Comparison of ENCODE assay signal across 8 mouse cellular contexts in the genomic region with DNA sequence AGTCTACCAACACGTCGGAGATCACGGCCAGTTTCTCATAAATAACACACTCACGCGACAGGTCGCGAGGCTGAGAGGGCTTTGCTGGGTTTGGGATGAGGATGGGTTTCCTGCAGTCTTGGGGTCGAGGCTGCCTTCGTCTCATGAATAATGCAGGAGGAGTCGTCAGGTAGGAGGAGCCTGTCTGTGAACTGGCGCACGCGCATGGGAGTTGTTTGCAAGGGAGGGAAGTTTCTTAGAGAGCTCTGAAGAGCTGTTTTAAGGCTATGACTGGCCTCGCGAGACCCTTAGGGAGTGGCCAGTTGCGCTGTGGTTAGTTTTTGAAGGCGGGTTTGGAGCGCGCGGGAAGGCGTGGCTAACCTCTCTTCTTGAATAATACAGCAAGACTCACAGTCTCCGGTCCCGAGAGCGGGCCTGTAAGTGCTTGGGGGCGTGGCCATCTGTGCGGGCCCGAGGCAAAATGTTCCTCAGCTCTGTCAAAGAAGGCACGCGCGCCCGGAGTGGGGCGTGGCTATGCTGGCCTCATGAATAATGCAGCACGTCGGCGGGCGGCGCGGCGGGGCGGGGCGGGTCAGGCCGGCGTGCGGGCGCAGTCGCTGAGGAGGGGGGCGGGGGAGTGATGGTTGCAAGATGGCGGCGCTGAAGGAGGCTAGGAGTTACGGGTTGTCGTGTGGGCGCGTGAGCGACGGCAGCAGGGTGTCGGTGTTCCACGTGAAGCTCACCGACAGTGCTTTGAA. TPM values are rescaled to one million over a fixed set of nuclear protein-coding genes. Genes with fewer than 3 reads are reported as not detected.
DNase-seq lines count a peak whose midpoint lies in the region; ATAC-seq lines count a peak whose summit lies in the region.

Gene Ell, plus strand, starts transcription at position 381 of the 737 bp plus-strand sequence.

- DNase-seq in NIH3T3 (ENCODE audit: low read depth) = peak; percentile 100
- peak; percentile 100 for DNase-seq in cerebellum, postnatal 10 days
- DNase-seq in frontal cortex, postnatal 10 days (ENCODE audit: low spot score in 2 of 2) = peak; percentile 99 to 100
- DNase-seq in layer of hippocampus, postnatal 14 days (ENCODE audit: low spot score in 2 of 2) = peak; percentile 98 to 99
- peak; percentile 100 for DNase-seq in lung, postnatal 14 days
- DNase-seq in retina, adult 2 months (ENCODE audit: low read depth, low spot score) = peak; percentile 90
- peak; percentile 100 for DNase-seq in thymus, postnatal 36 days

- no peaks in the 10 kb centered on the region for H3K9me3 ChIP-seq in hindbrain, embryonic 12.5 days (replicated peaks)

- peak within 1 kb of the TSS; percentile 77 for H3K4me3 ChIP-seq in hindbrain, embryonic 12.5 days

- H3K27me3 ChIP-seq in hindbrain, embryonic 12.5 days = no peaks in the 10 kb centered on the region

- WGBS in hindbrain, embryonic 12.5 days = 1% methylated on average over 57 of the region's 58 CpGs

- peak within 1 kb of the TSS; percentile 91 for H3K4me2 ChIP-seq in hindbrain, embryonic 12.5 days (replicated peaks)

- ATAC-seq in hindbrain, embryonic 12.5 days (ENCODE audit: low FRiP score) = peak; percentile 89

- H3K27ac ChIP-seq in hindbrain, embryonic 12.5 days = peak within 1 kb of the TSS; percentile 94

- H3K36me3 ChIP-seq in hindbrain, embryonic 12.5 days = peaks cover 27% of the 10 kb centered on the region

- H3K9ac ChIP-seq in hindbrain, embryonic 12.5 days = peak within 1 kb of the TSS; percentile 88

- H3K4me1 ChIP-seq in hindbrain, embryonic 12.5 days = peaks cover 28% of the 10 kb centered on the region

RNA-seq across cellular contexts. Expression of gene Ell, which starts in this region (rescaled TPM):
- polyA plus RNA-seq in hindbrain, embryonic 12.5 days (2016; fragmentation: Nextera tagmentation; extraction: Ambion mirVana) = 19.0 and 19.4 TPM in 2 replicates
- total RNA-seq in layer of hippocampus, postnatal 14 days (2021) = 10 to 100 TPM; 18.7 TPM

Comparison
In these comparisons a context has a peak if more than half of its experiments do, and no peak if none do; other contexts are left out.
1. Peak in every context shown above with its lines: DNase-seq, ATAC-seq, H3K4me3 ChIP-seq and H3K27ac ChIP-seq.